Comparison of ENCODE assay signal across 16 mouse cellular contexts in genomic region chr17:31646199-31647002, GRCm38 (mm10). TPM values are rescaled to one million over a fixed set of nuclear protein-coding genes. Genes with fewer than 3 reads are reported as not detected.
A peak's percentile ranks its signal among the peaks of the same experiment; 100 is the strongest.
DNase-seq lines count a peak whose midpoint lies in the region; ATAC-seq and TF ChIP-seq lines count a peak whose summit lies in the region.
"Had no signal": no experiment of that assay in that cellular context is flagged by ENCODE, and none has a peak within 500 bp of the region (broad histone marks: within the 10 kb centered on the region; RNA-seq: fewer than 3 reads in every experiment).

No protein-coding gene starts in this region.

- intact Hi-C loops in heart, postnatal 14 days (cut with DNase I): no loop called here

- peak; percentile 41; the same call in 1 of the 2 replicates for ATAC-seq in heart, postnatal 0 days (ENCODE audit: insufficient read depth, low read depth)
- peak; percentile 35; the same call in 1 of the 2 replicates for ATAC-seq in midbrain, embryonic 11.5 days (ENCODE audit: low FRiP score)
- ATAC-seq in intestine, postnatal 0 days: peak; percentile 32
- ATAC-seq in stomach, embryonic 16.5 days (ENCODE audit: insufficient read depth, low FRiP score): peak; percentile 33; the same call in 1 of the 2 replicates

- TF ChIP-seq CTCF in heart, postnatal 0 days (IDR thresholded peaks at IDR 0.05; ENCODE audit: low read depth): no peak
- TF ChIP-seq CTCF in intestine, postnatal 0 days (IDR thresholded peaks at IDR 0.05; ENCODE audit: low read depth): no peak

- TF ChIP-seq EP300 in heart, postnatal 0 days (IDR thresholded peaks at IDR 0.05; ENCODE audit: low read depth): no peak

- WGBS in heart, postnatal 0 days: 82% methylated on average over 5 of the region's 5 CpGs
- WGBS in midbrain, embryonic 11.5 days: 97% methylated on average over 5 of the region's 5 CpGs
- 97% methylated on average over 5 of the region's 5 CpGs for WGBS in midbrain, embryonic 10.5 days
- 92% methylated on average over 5 of the region's 5 CpGs for WGBS in intestine, postnatal 0 days
- WGBS in stomach, embryonic 16.5 days: 95% methylated on average over 5 of the region's 5 CpGs

- H3K4me3 ChIP-seq in heart, postnatal 0 days (ENCODE audit: low read depth, low read length): no peak overlapping the region
- no peak overlapping the region for H3K4me3 ChIP-seq in midbrain, embryonic 11.5 days (ENCODE audit: low read depth, low read length)
- no peak overlapping the region for H3K4me3 ChIP-seq in midbrain, embryonic 10.5 days
- H3K4me3 ChIP-seq in intestine, postnatal 0 days (ENCODE audit: low read depth, low read length): no peak overlapping the region
- H3K4me3 ChIP-seq in stomach, embryonic 16.5 days (replicated peaks; ENCODE audit: low read length): no peak overlapping the region

- peaks cover 50% of the 10 kb centered on the region for H3K36me3 ChIP-seq in heart, postnatal 0 days (replicated peaks; ENCODE audit: control insufficient read depth, insufficient read depth, low read length)
- H3K36me3 ChIP-seq in midbrain, embryonic 11.5 days (ENCODE audit: control insufficient read depth, insufficient read depth, low read length): peaks cover 39% of the 10 kb centered on the region
- peaks cover 68% of the 10 kb centered on the region for H3K36me3 ChIP-seq in midbrain, embryonic 10.5 days
- peaks cover 53% of the 10 kb centered on the region for H3K36me3 ChIP-seq in intestine, postnatal 0 days (ENCODE audit: control insufficient read depth, insufficient read depth)
- peaks cover 41% of the 10 kb centered on the region for H3K36me3 ChIP-seq in stomach, embryonic 16.5 days (ENCODE audit: control insufficient read depth, insufficient read depth, low read length)

- H3K9ac ChIP-seq in heart, postnatal 0 days (replicated peaks; ENCODE audit: low read depth, low read length): no peak overlapping the region
- no peak overlapping the region for H3K9ac ChIP-seq in midbrain, embryonic 11.5 days (ENCODE audit: low read length)
- no peak overlapping the region for H3K9ac ChIP-seq in intestine, postnatal 0 days (ENCODE audit: low read depth, low read length)
- H3K9ac ChIP-seq in stomach, embryonic 16.5 days (ENCODE audit: low read length): no peak overlapping the region

- no peaks in the 10 kb centered on the region for H3K4me1 ChIP-seq in heart, postnatal 0 days (ENCODE audit: control insufficient read depth, insufficient read depth)
- no peaks in the 10 kb centered on the region for H3K4me1 ChIP-seq in midbrain, embryonic 11.5 days (ENCODE audit: control insufficient read depth, insufficient read depth, low read length)
- H3K4me1 ChIP-seq in midbrain, embryonic 10.5 days: peaks cover 7% of the 10 kb centered on the region
- no peaks in the 10 kb centered on the region for H3K4me1 ChIP-seq in intestine, postnatal 0 days (replicated peaks; ENCODE audit: control insufficient read depth, insufficient read depth, low read length)
- no peaks in the 10 kb centered on the region for H3K4me1 ChIP-seq in stomach, embryonic 16.5 days (ENCODE audit: control insufficient read depth, insufficient read depth, low read length)

- H3K4me2 ChIP-seq in heart, postnatal 0 days (ENCODE audit: low read depth, low read length): no peak overlapping the region
- no peak overlapping the region for H3K4me2 ChIP-seq in midbrain, embryonic 11.5 days
- H3K4me2 ChIP-seq in intestine, postnatal 0 days (replicated peaks; ENCODE audit: low read depth): no peak overlapping the region
- no peak overlapping the region for H3K4me2 ChIP-seq in stomach, embryonic 16.5 days (ENCODE audit: low read depth, low read length)

- no peaks in the 10 kb centered on the region for H3K9me3 ChIP-seq in heart, postnatal 0 days (replicated peaks; ENCODE audit: control insufficient read depth, low read length)
- no peaks in the 10 kb centered on the region for H3K9me3 ChIP-seq in midbrain, embryonic 11.5 days (ENCODE audit: control insufficient read depth, low read length)
- H3K9me3 ChIP-seq in midbrain, embryonic 10.5 days (replicated peaks): no peaks in the 10 kb centered on the region; the same call in 1 of the 2 replicates
- H3K9me3 ChIP-seq in intestine, postnatal 0 days (ENCODE audit: control insufficient read depth): no peaks in the 10 kb centered on the region
- H3K9me3 ChIP-seq in stomach, embryonic 16.5 days (replicated peaks; ENCODE audit: control insufficient read depth, low read length): no peaks in the 10 kb centered on the region

- H3K27me3 ChIP-seq in heart, postnatal 0 days (ENCODE audit: control insufficient read depth, insufficient read depth, low read length): no peaks in the 10 kb centered on the region
- no peaks in the 10 kb centered on the region for H3K27me3 ChIP-seq in midbrain, embryonic 11.5 days (ENCODE audit: control insufficient read depth, insufficient read depth, low read length)
- H3K27me3 ChIP-seq in midbrain, embryonic 10.5 days (ENCODE audit: low read depth, poor library complexity, severe bottlenecking): no peaks in the 10 kb centered on the region
- H3K27me3 ChIP-seq in intestine, postnatal 0 days (replicated peaks; ENCODE audit: control insufficient read depth, insufficient read depth, low read length): no peaks in the 10 kb centered on the region
- no peaks in the 10 kb centered on the region for H3K27me3 ChIP-seq in stomach, embryonic 16.5 days (ENCODE audit: control insufficient read depth, insufficient read depth, low read length)

- H3K27ac ChIP-seq in heart, postnatal 0 days (ENCODE audit: low read depth): no peak overlapping the region
- H3K27ac ChIP-seq in midbrain, embryonic 11.5 days (ENCODE audit: low read depth, low read length): no peak overlapping the region
- H3K27ac ChIP-seq in midbrain, embryonic 10.5 days (replicated peaks): no peak overlapping the region
- no peak overlapping the region for H3K27ac ChIP-seq in intestine, postnatal 0 days (ENCODE audit: low read depth, low read length)
- no peak overlapping the region for H3K27ac ChIP-seq in stomach, embryonic 16.5 days (ENCODE audit: low read length)

- DNase-seq in heart, postnatal 0 days (ENCODE audit: low spot score): no peak
- no peak for DNase-seq in heart, postnatal 14 days
- peak; percentile 78 for DNase-seq in midbrain, embryonic 11.5 days (ENCODE audit: low spot score, missing footprints)
- no peak for DNase-seq in midbrain, embryonic 10.5 days (ENCODE audit: low spot score)
- no peak for DNase-seq in layer of hippocampus, postnatal 25 days (ENCODE audit: extremely low spot score in 1 of 2, low spot score in 1 of 2)
- no peak for DNase-seq in cerebellum, adult 9-10 months
- DNase-seq: cerebellum, postnatal 36 days; heart, postnatal 4 days; kidney, adult 18-20 months; lung, postnatal 36 days had no signal

RNA-seq across cellular contexts. Expression of gene Cbs, which starts 9.4 kb away (rescaled TPM):
- 2.1 TPM in 1 of 2 replicates, not detected in the other for total RNA-seq in heart, postnatal 0 days (2014; rRNA removed; ENCODE audit: low replicate concordance)
- polyA plus RNA-seq in heart, postnatal 0 days (2015; fragmentation: Nextera tagmentation; extraction: Ambion mirVana): 0.27 and 0.36 TPM in 2 replicates
- total RNA-seq in heart, postnatal 14 days (2021): 1 to 10 TPM in 1 of 2 experiments, under 1 TPM in 1; 0.32 to 1.9 TPM
- 0.62 and 1.1 TPM in 2 replicates for polyA plus RNA-seq in midbrain, embryonic 11.5 days (2014; fragmentation: Nextera tagmentation; extraction: Ambion mirVana)
- polyA plus RNA-seq in midbrain, embryonic 10.5 days (2016; fragmentation: Nextera tagmentation; extraction: Ambion mirVana): 0.94 and 1.9 TPM in 2 replicates
- 0.09 and 0.55 TPM in 2 replicates for polyA plus RNA-seq in intestine, postnatal 0 days (2015; fragmentation: Nextera tagmentation; extraction: Ambion mirVana)
- 25.0 and 25.6 TPM in 2 replicates for polyA plus RNA-seq in stomach, embryonic 16.5 days (2015; fragmentation: Nextera tagmentation; extraction: Ambion mirVana)
- 10 to 100 TPM; 56.3 to 58.1 TPM for total RNA-seq in layer of hippocampus, postnatal 25 days (2021)

RNA-seq across cellular contexts. Expression of gene U2af1, which starts 12.3 kb away (rescaled TPM):
- total RNA-seq in heart, postnatal 0 days (2014; rRNA removed; ENCODE audit: low replicate concordance): 36.2 and 41.7 TPM in 2 replicates
- polyA plus RNA-seq in heart, postnatal 0 days (2015; fragmentation: Nextera tagmentation; extraction: Ambion mirVana): 143 and 158 TPM in 2 replicates
- total RNA-seq in heart, postnatal 14 days (2021): 10 to 100 TPM; 82.0 to 82.2 TPM
- polyA plus RNA-seq in midbrain, embryonic 11.5 days (2014; fragmentation: Nextera tagmentation; extraction: Ambion mirVana): 195 and 201 TPM in 2 replicates
- polyA plus RNA-seq in midbrain, embryonic 10.5 days (2016; fragmentation: Nextera tagmentation; extraction: Ambion mirVana): 449 and 476 TPM in 2 replicates
- polyA plus RNA-seq in intestine, postnatal 0 days (2015; fragmentation: Nextera tagmentation; extraction: Ambion mirVana): 151 TPM in 2 replicates
- 236 and 261 TPM in 2 replicates for polyA plus RNA-seq in stomach, embryonic 16.5 days (2015; fragmentation: Nextera tagmentation; extraction: Ambion mirVana)
- 100 to 1,000 TPM; 121 to 128 TPM for total RNA-seq in layer of hippocampus, postnatal 25 days (2021)

RNA-seq across cellular contexts. Expression of gene Cryaa, which starts 31.2 kb away (rescaled TPM):
- total RNA-seq in heart, postnatal 0 days (2014; rRNA removed; ENCODE audit: low replicate concordance): not detected in 2 replicates
- polyA plus RNA-seq in heart, postnatal 0 days (2015; fragmentation: Nextera tagmentation; extraction: Ambion mirVana): 0.15 TPM in 1 of 2 replicates, not detected in the other
- not detected for total RNA-seq in heart, postnatal 14 days (2021)
- polyA plus RNA-seq in midbrain, embryonic 11.5 days (2014; fragmentation: Nextera tagmentation; extraction: Ambion mirVana): not detected in 2 replicates
- polyA plus RNA-seq in midbrain, embryonic 10.5 days (2016; fragmentation: Nextera tagmentation; extraction: Ambion mirVana): not detected in 2 replicates
- polyA plus RNA-seq in intestine, postnatal 0 days (2015; fragmentation: Nextera tagmentation; extraction: Ambion mirVana): 0.09 TPM in 1 of 2 replicates, not detected in the other
- polyA plus RNA-seq in stomach, embryonic 16.5 days (2015; fragmentation: Nextera tagmentation; extraction: Ambion mirVana): 0.13 and 0.62 TPM in 2 replicates
- under 1 TPM in 1 of 2 experiments, not detected in 1; 0.31 TPM for total RNA-seq in layer of hippocampus, postnatal 25 days (2021)
- total RNA-seq: adrenal gland, adult 18-20 months; heart, postnatal 4 days; liver, adult 2 months had no signal
- polyA plus RNA-seq: gonadal fat pad, adult 2 months; liver, adult 2 months; urinary bladder, adult 2 months had no signal
